Mouse (Mus musculus): ENCODE data around the gene Gltp. TPM values are rescaled to one million over a fixed set of nuclear protein-coding genes. Genes with fewer than 3 reads are reported as not detected.
A peak's percentile ranks its signal among the peaks of the same experiment; 100 is the strongest.

The Gltp gene
- total RNA-seq, 1 experiment from 2014 or later = 46.5 TPM

DNA sequence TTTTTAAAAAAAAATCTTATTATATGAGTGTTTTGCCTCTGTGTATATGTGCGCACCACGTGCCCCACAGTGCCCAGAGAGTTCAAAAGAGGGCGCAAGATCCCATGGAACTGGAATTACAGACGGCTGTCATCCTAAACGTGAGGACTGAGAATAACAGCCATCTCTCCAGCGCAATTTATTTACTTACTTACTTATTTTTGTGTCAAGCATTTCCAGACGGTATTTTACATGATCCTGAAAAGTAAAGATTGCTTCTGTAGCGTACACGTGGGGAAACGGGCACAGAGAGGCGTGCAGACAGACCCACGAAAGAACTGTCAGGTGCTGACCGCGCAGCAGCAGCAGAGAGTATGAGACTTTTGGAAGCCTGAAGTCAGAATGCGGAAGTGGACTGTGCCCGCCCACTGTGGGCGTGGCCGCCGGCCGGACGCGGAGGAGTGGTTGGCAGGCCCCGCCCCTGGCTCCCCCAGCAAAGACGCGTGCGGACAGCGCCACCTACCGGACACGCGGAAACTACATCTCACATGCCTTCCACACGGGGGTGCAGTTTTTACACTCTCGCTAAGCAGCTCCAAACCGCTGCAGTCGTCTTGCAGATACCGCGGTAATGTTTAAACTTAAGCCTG lies 23.4 kb downstream of the Gltp start:
- ATAC-seq (replicated peaks; ENCODE audit: insufficient number of reproducible peaks, low FRiP score, low TSS enrichment, poor library complexity, severe bottlenecking) = peak; percentile 98

GRCm38 (mm10) chr5:114666659-114667058 lies 24.1 kb downstream of the Gltp start:
- ATAC-seq (replicated peaks; ENCODE audit: insufficient number of reproducible peaks, low FRiP score, low TSS enrichment, poor library complexity, severe bottlenecking) = no peak

DNA sequence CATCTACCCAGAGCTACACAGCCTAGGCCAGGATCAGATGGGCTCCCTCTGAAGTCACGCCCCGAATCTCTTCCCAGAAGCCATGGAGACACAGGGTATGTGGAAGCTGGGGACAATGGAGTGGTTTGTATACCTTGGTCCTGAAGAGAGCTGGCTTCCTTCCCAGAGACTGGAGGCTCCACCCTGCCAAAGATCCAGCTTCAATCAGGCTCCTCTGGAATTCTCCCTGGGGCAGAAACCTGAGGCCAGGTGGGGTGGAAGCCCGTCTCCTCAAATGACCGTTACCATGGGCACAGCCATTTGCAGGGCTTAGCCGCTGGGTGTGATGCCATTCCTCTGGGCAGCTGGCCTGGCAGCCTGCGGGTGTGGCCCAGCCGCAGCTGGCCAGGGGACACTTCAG lies 26.0 kb downstream of the Gltp start:
- no peak for ATAC-seq (replicated peaks; ENCODE audit: insufficient number of reproducible peaks, low FRiP score, low TSS enrichment, poor library complexity, severe bottlenecking)

DNA sequence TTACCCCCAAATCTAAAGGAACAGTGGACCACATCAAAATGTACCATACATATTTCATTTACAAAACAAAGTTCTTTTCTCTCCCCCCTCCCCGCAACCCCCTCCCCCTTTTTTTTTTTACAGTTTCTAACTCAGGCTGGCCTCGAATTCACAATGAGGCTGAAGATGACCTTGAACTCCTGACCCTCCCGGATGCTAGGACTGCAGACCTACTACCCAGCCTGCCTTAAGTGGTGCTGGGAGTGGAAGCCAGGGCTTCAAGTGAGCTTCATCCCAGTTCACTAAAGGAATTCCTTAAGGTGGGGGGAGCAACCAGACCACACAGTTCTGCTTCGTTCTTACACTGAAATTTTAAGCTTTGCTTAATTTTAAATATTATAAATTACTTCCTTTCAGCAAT lies 26.6 kb downstream of the Gltp start:
- ATAC-seq (replicated peaks; ENCODE audit: insufficient number of reproducible peaks, low FRiP score, low TSS enrichment, poor library complexity, severe bottlenecking) = no peak

DNA sequence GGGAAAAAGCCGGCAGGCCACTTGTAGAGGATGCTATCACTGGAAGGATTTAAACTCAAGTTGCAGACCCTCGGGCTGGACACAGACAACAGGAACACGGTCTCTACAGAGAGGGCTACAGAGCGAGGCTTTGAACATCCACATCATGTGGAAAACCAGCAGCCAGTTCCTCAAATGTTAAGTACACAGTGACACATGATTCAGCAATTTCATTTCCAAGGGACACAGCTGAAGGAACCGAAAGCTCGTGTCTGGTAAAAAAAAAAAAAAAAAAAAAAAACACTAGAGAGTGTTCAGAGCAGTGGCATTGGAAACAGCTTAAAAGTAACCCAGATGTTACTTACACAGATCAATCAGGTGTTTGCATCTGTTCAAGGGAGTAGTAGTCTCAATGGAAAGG lies 29.8 kb downstream of the Gltp start:
- ATAC-seq (replicated peaks; ENCODE audit: insufficient number of reproducible peaks, low FRiP score, low TSS enrichment, poor library complexity, severe bottlenecking) = peak; percentile 85

GRCm38 (mm10) chr5:114658255-114658654 lies 32.5 kb downstream of the Gltp start, which contains the start of gene Trpv4:
Gene Trpv4, minus strand, starts transcription at chr5:114658421.
- no peak for ATAC-seq (replicated peaks; ENCODE audit: insufficient number of reproducible peaks, low FRiP score, low TSS enrichment, poor library complexity, severe bottlenecking)

DNA sequence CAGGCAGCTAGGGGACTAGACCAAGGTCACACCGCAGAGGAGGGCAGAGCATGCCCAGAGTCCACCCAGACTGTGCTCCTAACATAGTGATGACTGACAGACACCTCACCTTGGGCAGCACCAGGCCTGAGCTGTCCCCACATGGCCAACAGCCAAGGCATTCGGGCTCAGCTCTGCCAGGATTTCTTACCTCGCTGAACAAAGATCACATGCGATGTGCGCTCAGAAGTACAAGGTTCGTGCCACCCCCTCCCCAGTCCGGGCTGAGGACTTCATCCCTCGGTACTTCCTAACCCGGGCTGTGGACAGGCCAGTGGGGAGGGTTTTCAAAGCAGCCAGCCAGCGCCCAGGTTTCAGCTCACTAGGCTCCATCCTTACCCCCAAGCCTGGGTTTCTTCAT lies 33.4 kb downstream of the Gltp start:
- ATAC-seq (replicated peaks; ENCODE audit: insufficient number of reproducible peaks, low FRiP score, low TSS enrichment, poor library complexity, severe bottlenecking) = no peak

DNA sequence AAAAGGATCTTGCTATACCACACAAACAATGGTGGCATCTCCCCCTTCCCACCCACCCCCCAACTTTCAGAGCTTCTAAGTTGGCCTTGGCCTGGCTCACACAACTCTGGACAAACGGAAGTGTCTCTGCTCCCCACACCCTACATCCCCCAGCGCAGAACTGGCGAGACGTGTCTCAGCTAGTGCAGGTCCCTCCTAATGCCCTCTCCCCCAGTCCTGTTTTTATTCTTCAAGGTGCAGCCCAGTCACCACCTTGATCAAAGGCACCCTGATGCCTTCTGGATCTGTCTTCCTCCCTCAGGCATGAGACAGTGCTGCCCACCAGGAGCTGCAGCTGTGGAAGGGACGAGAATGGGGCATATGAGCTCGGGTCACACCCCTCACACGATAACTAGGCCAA lies 34.5 kb downstream of the Gltp start:
- ATAC-seq (replicated peaks; ENCODE audit: insufficient number of reproducible peaks, low FRiP score, low TSS enrichment, poor library complexity, severe bottlenecking) = no peak

DNA sequence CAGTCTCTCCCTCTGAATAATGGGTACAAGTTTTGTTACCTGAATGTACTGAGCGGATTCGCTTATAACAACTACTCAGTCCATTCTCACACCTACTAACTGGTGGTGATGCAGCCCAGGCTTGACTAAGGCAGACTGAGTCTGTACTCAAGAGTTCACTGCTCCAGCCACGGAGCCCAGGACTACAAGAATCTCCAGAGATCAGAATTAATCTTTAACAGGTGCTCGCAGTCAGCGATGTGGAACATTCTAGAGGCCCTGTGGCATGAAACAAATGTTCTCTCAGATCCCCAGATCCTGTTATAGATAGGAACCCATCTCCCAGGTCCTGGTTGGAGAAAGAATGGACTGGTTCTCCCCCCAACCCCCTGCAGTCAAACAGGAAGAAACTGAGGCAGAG lies 35.1 kb downstream of the Gltp start:
- no peak for ATAC-seq (replicated peaks; ENCODE audit: insufficient number of reproducible peaks, low FRiP score, low TSS enrichment, poor library complexity, severe bottlenecking)

DNA sequence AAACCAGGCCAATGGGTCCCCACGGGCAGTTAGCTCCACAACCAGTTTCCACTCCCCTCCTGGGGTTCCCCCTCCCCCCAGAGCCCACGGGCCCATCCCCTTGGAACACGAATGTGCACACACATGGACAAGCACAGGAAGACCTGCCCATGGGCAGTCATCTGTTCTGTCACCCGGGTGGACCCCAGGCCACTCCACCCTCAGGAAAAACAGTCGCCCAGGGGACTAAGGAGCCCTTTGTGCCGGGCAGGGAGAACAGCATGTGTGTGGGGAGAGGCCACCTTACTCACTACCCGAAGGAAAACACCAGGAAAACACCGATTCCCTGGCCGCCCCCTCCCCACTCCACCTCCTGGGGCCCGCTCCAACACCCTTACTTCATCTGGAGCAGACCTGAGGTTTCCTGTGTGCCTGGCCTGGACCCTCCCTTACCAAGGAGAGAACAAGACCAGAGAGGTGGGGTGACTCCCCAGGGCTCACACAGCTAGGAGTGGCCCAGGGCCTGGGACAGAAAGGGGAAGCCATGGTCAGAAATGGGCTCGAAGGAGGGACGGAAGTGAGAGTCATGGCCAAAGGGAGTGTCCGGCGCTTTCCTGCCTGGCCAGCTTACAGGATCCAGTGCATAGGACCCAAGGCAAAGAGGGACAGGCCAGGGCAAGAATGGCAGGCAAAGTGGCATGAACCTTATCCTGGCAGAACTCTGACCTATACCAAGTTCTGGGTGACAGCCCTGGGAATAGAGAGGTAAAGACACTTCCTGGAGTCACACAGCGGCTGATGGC lies 36.9 kb downstream of the Gltp start:
- peak; percentile 79 for ATAC-seq (replicated peaks; ENCODE audit: insufficient number of reproducible peaks, low FRiP score, low TSS enrichment, poor library complexity, severe bottlenecking)

- ATAC-seq (replicated peaks; ENCODE audit: insufficient number of reproducible peaks, low FRiP score, low TSS enrichment, poor library complexity, severe bottlenecking) = no peak
Observed at GRCm38 (mm10) chr5:114651449-114651848, 39.3 kb downstream of the Gltp start.

DNA sequence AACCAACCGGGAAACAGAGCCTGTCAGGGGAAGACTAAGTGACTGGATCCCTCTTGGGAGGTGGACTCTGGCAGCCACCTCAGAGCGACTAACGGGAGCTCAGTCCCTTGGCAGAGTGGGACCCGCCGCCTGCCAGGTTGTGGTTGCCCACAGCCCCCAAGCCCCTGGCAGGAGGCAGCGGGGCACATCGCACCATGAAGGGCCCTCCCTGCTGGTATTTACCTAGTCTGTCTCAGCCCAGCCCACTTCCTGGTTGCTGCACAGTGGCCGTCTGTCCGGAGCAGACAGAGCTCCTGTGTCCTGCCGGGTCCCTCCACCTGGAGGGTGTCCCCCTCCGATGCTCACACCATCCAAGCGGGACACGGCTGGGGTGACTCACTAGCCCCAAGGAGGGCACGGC lies 39.8 kb downstream of the Gltp start:
- ATAC-seq (replicated peaks; ENCODE audit: insufficient number of reproducible peaks, low FRiP score, low TSS enrichment, poor library complexity, severe bottlenecking) = peak; percentile 20; the same call in 1 of the 2 replicates

GRCm38 (mm10) chr5:114648728-114649311 lies 42.0 kb downstream of the Gltp start:
- ATAC-seq (replicated peaks; ENCODE audit: insufficient number of reproducible peaks, low FRiP score, low TSS enrichment, poor library complexity, severe bottlenecking) = no peak

DNA sequence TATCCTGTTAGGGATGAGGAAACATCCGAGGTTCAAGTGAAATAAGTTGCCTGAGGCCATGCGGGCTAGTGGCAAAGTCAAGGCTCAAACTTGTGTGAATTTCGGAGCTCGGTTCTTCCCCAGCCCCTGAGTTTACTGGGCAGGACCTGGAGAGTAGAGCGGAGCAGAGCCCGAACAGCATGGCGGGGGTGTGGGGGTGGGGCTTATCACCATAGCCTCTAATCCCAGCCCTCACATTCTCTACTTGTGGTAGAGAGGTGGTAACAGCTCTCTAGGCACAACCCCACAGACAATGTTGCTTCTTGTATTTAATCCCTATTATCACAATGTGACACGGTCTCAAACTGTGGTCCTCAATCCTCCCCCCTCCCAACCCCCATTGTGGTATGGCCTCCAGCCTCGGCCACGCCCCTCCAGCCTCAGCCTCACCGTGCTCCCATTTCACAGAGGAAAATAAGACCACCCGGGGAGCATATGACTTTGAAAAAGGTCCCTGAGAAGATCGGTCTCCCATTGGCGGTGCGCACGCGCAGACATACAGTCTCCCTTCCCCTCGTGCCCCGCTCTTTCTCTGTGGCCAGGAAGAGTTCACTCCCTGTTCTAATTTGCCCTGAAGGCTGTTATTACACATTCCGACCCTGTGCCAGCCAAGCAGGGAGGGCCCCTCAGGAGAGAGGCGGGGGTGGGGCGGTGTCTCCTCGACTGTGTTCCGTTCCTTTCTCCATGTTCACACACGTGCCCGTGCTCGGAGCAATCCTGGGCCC lies 43.4 kb downstream of the Gltp start:
- no peak for ATAC-seq (replicated peaks; ENCODE audit: insufficient number of reproducible peaks, low FRiP score, low TSS enrichment, poor library complexity, severe bottlenecking)

- ATAC-seq (replicated peaks; ENCODE audit: insufficient number of reproducible peaks, low FRiP score, low TSS enrichment, poor library complexity, severe bottlenecking) = no peak
Observed at GRCm38 (mm10) chr5:114645916-114646315, 44.9 kb downstream of the Gltp start.

GRCm38 (mm10) chr5:114644918-114645317 lies 45.9 kb downstream of the Gltp start:
- no peak for ATAC-seq (replicated peaks; ENCODE audit: insufficient number of reproducible peaks, low FRiP score, low TSS enrichment, poor library complexity, severe bottlenecking)

DNA sequence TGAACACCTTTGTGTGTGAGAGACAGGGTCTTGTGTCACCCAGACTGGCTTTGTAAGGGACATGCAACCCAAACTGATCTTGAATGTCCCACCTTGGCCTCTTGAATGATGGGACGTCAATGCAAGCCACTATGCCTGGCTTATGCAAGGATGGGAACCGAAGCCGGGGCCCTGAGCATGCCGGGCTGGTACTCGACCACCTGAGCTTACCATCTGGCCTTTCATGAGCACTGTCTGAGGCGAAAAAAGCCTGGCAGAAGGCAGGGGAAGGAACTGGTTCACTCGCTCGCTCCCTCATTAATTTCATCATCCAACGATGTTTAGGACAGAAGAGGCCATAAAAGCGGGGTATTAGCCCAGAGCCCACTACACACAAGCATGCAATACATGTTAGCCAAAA lies 50.0 kb downstream of the Gltp start:
- ATAC-seq (replicated peaks; ENCODE audit: insufficient number of reproducible peaks, low FRiP score, low TSS enrichment, poor library complexity, severe bottlenecking) = no peak

DNA sequence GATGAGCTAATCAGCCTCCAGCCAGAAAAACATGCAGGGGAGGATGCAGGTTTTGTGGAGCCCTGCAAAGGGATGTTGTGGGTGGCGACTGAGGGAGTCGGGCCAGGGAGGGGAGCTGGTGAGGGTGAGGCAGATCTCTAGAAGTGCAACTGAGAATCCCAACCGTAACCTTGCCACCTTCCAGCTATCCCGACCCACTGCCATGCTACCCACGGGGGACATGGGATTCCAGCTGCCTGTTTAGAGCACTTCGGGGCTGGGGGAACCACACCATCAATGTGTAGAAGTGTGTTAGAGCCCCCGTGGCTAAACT lies 51.2 kb downstream of the Gltp start:
- no peak for ATAC-seq (replicated peaks; ENCODE audit: insufficient number of reproducible peaks, low FRiP score, low TSS enrichment, poor library complexity, severe bottlenecking)
